Mouse (Mus musculus) liver, embryonic 12.5 days (tissue): ENCODE measurements around the gene Zfp82. TPM values are rescaled to one million over a fixed set of nuclear protein-coding genes. Genes with fewer than 3 reads are reported as not detected.

Experiments
- ATAC-seq: fragments of 200-750 bp; cut with Nextera tagmentation; 2 replicates; pipeline ENCODE4 v1.8.0; 2017; ENCODE audit warnings: moderate number of reproducible peaks, mild to moderate bottlenecking, moderate library complexity
- H3K27ac ChIP-seq: fragments of 300-500 bp; sonication (generic); 2 replicates; pipeline ENCODE4 v1.5.1; 2016; ENCODE audit warnings: mild to moderate bottlenecking
- H3K27me3 ChIP-seq: fragments of 300-500 bp; sonication (generic); replicated peaks from 2 replicates; pipeline ENCODE4 v1.6.1; 2016; ENCODE audit warnings: mild to moderate bottlenecking, moderate library complexity
- H3K36me3 ChIP-seq: fragments of 300-500 bp; sonication (generic); 2 replicates; pipeline ENCODE4 v1.6.1; 2016; ENCODE audit warnings: mild to moderate bottlenecking, moderate library complexity
- H3K4me1 ChIP-seq: fragments of 300-500 bp; sonication (generic); 2 replicates; pipeline ENCODE4 v1.6.1; 2016
- H3K4me2 ChIP-seq: fragments of 300-500 bp; sonication (generic); 2 replicates; pipeline ENCODE4 v1.6.1; 2016; ENCODE audit warnings: mild to moderate bottlenecking, moderate library complexity
- H3K4me3 ChIP-seq: fragments of 300-500 bp; sonication (generic); 2 replicates; pipeline ENCODE4 v1.5.1; 2016; ENCODE audit warnings: mild to moderate bottlenecking, moderate library complexity
- H3K9ac ChIP-seq: fragments of 300-500 bp; sonication (generic); 2 replicates; pipeline ENCODE4 v1.6.1; 2016; ENCODE audit warnings: mild to moderate bottlenecking, moderate library complexity
- H3K9me3 ChIP-seq: fragments of 300-500 bp; sonication (generic); replicated peaks from 2 replicates; pipeline ENCODE4 v1.6.1; 2016; ENCODE audit warnings: mild to moderate bottlenecking, moderate library complexity
- WGBS: fragments of 180-500 bp; shearing (Covaris S2); methylation state at CpG from one replicate; pipeline ENCODE4 v1.1.7; 2016; ENCODE audit not compliant: insufficient replicate concordance; 5-methylcytosine and 5-hydroxymethylcytosine counted together
- polyA plus RNA-seq: library from polyadenylated mRNA; unstranded; fragments of >200 nt; fragmentation: Nextera tagmentation; extraction: Ambion mirVana; gene quantifications from 2 replicates; pipeline ENCODE4 v1.2.1, GENCODE M21; 2016

Zfp82 gene
- polyA plus RNA-seq, 1 experiment from 2014 or later = 1.8 TPM

DNA sequence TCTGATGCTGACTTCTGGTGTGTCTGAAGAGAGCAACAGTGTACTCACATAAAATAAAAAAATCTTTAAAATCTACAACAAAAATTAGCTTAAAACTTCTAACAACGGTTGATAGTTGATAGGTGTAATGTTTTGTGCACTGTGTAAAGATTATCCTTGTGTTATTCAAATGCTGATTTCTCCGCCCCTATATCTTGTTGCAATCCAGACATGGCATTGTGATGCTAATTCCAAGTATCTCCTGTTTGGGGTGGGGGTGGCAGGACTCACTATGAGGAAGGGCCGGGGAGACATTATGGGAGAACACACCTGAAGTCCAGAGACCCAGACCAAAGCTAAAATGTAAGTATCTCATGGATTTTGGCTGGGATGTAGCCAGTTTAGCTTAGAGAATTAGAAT lies 41.3 kb downstream of the Zfp82 start:
- Histone ChIP-seq H3K4me1 (no peaks in the 10 kb centered on the region), H3K9ac (no peak overlapping the region), H3K4me3 (no peak overlapping the region), H3K27ac (no peak overlapping the region), H3K9me3 (no peaks in the 10 kb centered on the region), H3K27me3 (no peaks in the 10 kb centered on the region), H3K36me3 (peaks cover 14% of the 10 kb centered on the region; the same call in 1 of the 2 replicates), H3K4me2 (no peak overlapping the region)
- WGBS = 65% methylated on average over 3 of the region's 3 CpGs
- no peak for ATAC-seq

DNA sequence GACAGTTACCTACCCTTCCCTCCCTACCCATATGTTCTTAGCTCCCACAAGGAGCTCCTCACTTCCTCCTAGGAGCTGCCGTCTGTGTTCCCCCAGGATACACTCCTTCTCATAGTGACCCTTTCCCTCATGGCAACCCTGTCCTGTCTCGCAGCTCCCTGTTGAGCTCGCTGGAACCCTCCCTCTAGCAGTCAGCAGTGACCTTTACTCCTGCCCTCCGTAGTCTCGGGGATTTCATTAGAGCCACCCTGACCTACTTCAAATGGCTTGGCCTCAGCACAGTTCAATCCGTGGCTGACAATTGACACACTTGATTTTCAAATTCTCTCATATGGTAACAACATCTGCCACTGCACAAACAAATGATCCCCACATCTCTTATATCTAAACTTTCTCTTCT lies 42.0 kb downstream of the Zfp82 start:
- WGBS = 38% methylated on average over 6 of the region's 6 CpGs
- no peaks in the 10 kb centered on the region for H3K9me3 ChIP-seq
- no peak overlapping the region for H3K4me3 ChIP-seq
- ATAC-seq = no peak
- peaks cover 19% of the 10 kb centered on the region for H3K36me3 ChIP-seq
- no peak overlapping the region for H3K4me2 ChIP-seq
- no peak overlapping the region for H3K9ac ChIP-seq
- H3K27me3 ChIP-seq = no peaks in the 10 kb centered on the region
- H3K4me1 ChIP-seq = no peaks in the 10 kb centered on the region
- no peak overlapping the region for H3K27ac ChIP-seq

DNA sequence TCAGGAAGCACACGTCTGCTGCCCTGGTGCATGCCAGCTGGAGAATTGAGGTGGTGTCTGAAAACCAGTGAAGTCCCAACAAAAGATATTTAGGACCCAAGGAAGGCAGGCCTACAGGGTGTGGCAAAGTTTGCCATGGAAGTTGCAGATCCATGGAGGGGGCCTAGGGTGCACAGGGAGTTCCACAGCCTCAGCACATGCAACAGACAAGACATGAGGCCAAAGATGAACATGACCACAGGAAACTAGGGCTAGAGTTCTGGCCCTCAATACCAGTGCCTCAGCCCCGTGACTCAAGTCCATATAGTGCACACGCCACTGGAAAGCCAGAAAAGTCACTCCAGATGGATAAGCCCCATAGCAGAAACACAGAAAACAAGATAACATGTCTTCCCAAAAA lies 44.1 kb downstream of the Zfp82 start:
- no peaks in the 10 kb centered on the region for H3K27me3 ChIP-seq
- H3K9me3 ChIP-seq = no peaks in the 10 kb centered on the region
- ATAC-seq = no peak
- 72% methylated on average over 3 of the region's 3 CpGs for WGBS
- no peak overlapping the region for H3K4me2 ChIP-seq
- H3K4me3 ChIP-seq = no peak overlapping the region
- peaks cover 38% of the 10 kb centered on the region for H3K36me3 ChIP-seq
- H3K9ac ChIP-seq = no peak overlapping the region
- H3K27ac ChIP-seq = no peak overlapping the region
- H3K4me1 ChIP-seq = no peaks in the 10 kb centered on the region

DNA sequence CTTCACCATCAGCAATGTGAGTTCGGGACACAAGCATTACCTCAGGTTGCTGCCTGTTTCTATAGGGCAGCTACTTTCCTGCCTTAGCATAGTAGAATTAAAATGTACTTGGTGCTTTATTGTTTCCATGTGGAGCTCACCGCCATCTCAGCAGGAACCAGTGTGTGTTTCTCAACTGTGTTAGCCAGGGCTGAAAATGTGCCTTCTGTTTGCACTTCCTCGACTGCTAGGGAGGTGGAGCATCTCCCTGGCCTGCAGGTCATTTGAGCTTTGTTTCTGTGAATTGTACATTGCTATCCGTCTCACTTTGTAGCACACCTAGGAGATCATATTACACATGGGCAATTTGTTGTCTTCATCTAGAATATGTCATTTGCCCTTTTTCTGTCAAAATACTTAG lies 45.4 kb downstream of the Zfp82 start:
- H3K27ac ChIP-seq = no peak overlapping the region
- H3K27me3 ChIP-seq = no peaks in the 10 kb centered on the region
- H3K4me2 ChIP-seq = no peak overlapping the region
- ATAC-seq = no peak
- no peaks in the 10 kb centered on the region for H3K4me1 ChIP-seq
- 70% methylated on average over 4 of the region's 4 CpGs for WGBS
- H3K9me3 ChIP-seq = no peaks in the 10 kb centered on the region
- peaks cover 50% of the 10 kb centered on the region for H3K36me3 ChIP-seq
- no peak overlapping the region for H3K9ac ChIP-seq
- no peak overlapping the region for H3K4me3 ChIP-seq

DNA sequence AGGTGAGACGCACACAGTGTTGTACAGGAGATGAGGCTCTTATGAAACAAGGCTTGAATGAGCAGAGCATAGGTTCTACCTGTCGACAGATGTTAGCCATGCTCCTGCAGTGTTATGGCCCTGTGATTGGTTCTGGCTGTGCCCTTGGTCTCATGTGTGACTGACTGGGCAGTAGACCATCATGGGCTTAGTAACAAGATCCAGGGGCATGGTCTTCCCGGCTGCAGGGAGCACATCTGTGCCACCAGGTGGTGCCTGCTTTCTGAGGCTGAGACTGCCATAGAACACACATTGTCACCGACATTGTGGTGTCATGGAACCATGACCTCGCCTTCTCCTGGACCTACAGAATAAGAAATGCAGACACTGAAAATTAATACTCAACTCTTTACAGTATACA lies 47.3 kb downstream of the Zfp82 start:
- Histone ChIP-seq H3K27ac (no peak overlapping the region), H3K9ac (no peak overlapping the region), H3K27me3 (no peaks in the 10 kb centered on the region), H3K9me3 (no peaks in the 10 kb centered on the region), H3K4me3 (no peak overlapping the region), H3K4me1 (no peaks in the 10 kb centered on the region), H3K4me2 (no peak overlapping the region), H3K36me3 (peaks cover 69% of the 10 kb centered on the region)
- no peak for ATAC-seq
- 77% methylated on average over 5 of the region's 5 CpGs for WGBS

DNA sequence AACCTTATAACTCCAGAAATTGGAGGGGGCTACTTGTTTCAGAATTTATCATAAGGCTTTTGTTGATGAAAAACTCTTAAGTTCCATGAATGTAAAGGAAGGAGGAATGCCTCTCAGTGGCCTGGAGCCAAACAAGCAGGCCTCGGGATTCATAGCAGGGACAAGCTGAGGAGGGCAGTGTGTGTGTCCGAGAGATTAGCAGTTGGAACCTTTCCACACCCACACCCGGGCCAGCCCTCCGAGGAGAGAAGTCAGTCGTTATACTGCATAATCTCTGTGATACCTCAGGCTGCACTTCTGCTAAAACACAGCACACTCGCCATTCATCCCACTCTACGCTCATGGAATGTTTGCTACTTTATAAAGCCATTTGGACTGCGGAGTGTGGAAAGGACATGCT lies 48.9 kb downstream of the Zfp82 start:
- Histone ChIP-seq H3K27me3 (no peaks in the 10 kb centered on the region), H3K9me3 (no peaks in the 10 kb centered on the region), H3K36me3 (peaks cover 81% of the 10 kb centered on the region), H3K4me1 (no peaks in the 10 kb centered on the region), H3K27ac (no peak overlapping the region), H3K4me3 (no peak overlapping the region), H3K4me2 (no peak overlapping the region), H3K9ac (no peak overlapping the region)
- 70% methylated on average over 8 of the region's 8 CpGs for WGBS
- no peak for ATAC-seq

DNA sequence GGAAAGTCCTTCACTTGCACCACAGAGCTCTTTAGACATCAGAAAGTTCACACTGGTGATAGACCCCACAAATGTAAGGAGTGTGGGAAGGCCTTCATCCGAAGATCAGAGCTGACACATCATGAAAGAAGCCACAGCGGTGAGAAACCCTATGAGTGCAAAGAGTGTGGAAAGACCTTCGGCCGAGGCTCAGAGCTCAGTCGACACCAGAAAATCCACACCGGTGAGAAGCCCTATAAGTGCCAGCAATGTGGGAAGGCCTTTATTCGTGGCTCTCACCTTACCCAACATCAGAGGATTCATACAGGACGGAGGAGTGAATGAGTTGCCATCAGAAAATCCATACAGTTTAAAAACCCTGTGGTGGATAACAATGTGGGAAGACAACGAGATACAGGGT lies 49.4 kb downstream of the Zfp82 start:
- Histone ChIP-seq H3K36me3 (peaks cover 86% of the 10 kb centered on the region), H3K4me3 (no peak overlapping the region), H3K27ac (no peak overlapping the region), H3K27me3 (no peaks in the 10 kb centered on the region), H3K4me2 (no peak overlapping the region), H3K4me1 (no peaks in the 10 kb centered on the region), H3K9me3 (no peaks in the 10 kb centered on the region), H3K9ac (no peak overlapping the region)
- WGBS = 86% methylated on average over 9 of the region's 9 CpGs
- no peak for ATAC-seq

DNA sequence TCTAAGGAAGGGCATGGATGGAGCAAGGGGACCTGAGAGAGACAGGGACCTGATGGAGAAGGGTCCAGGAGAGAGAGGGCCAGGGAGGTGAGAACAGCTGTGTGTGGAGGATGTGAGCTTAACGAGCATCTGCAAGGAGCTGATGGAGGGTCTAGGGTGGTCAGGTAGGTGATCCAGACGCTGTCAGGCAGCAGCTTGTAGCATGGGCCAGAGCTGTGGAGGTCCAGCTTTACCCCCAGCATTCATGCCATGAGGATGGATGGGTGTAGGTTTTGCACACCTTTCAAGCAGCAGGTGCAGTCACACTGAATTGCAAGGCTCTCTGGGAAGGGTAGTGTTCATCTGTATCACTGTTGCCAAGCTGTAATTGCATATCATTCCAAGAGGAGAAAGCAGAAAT lies 53.2 kb downstream of the Zfp82 start:
- Histone ChIP-seq H3K27me3 (no peaks in the 10 kb centered on the region), H3K4me2 (no peak overlapping the region), H3K9ac (no peak overlapping the region), H3K4me1 (no peaks in the 10 kb centered on the region), H3K4me3 (no peak overlapping the region), H3K36me3 (peaks cover 94% of the 10 kb centered on the region), H3K9me3 (no peaks in the 10 kb centered on the region), H3K27ac (no peak overlapping the region)
- no peak for ATAC-seq
- 80% methylated on average over 2 of the region's 2 CpGs for WGBS

DNA sequence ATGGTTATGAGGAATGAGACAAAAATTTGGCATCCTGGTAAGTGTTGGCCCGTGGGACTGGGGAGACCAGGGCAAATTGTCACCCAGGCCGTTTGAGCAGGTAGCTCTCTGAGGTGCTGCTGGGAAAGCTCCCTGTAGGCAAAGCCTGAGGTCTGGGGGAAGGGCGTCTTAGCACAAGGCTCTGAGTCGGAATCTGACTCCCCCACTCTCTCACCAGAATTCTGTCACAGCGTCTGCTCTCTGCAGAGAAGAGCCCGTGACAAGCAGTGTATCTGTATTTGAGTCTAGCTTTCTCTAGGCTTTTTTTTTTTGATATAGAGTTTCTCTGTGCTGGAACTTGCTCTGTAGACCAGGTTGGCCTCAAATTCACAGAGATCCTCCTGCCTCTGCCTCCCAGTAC lies 55.5 kb downstream of the Zfp82 start:
- no peak overlapping the region for H3K9ac ChIP-seq
- no peak for ATAC-seq
- peaks cover 92% of the 10 kb centered on the region for H3K36me3 ChIP-seq
- H3K4me3 ChIP-seq = no peak overlapping the region
- no peaks in the 10 kb centered on the region for H3K4me1 ChIP-seq
- no peaks in the 10 kb centered on the region for H3K27me3 ChIP-seq
- 78% methylated on average over 6 of the region's 6 CpGs for WGBS
- H3K4me2 ChIP-seq = no peak overlapping the region
- no peak overlapping the region for H3K27ac ChIP-seq
- no peaks in the 10 kb centered on the region for H3K9me3 ChIP-seq

DNA sequence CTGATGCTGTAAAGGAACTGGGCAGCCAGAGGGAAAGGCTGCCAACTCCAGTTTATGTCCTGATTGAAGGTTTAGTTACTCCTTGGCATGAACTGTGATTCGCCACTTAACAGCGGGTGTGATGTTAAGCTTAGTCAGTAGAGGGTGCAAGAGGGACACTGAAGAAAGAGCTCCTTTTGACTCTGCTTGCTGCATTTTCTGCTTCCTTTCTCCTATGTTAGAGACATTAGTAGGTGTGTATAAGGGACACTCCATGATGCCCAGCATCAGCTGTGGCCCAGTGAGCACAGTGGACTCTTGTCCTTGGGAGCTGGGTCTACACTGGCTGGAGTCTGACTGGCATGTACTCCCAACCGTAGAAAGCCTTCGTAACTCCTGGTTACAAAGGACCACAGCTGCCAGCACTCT lies 59.7 kb downstream of the Zfp82 start:
- H3K4me1 ChIP-seq = no peaks in the 10 kb centered on the region
- H3K36me3 ChIP-seq = peaks cover 90% of the 10 kb centered on the region
- ATAC-seq = no peak; the same call in 1 of the 2 replicates
- no peak overlapping the region for H3K4me2 ChIP-seq
- H3K4me3 ChIP-seq = no peak overlapping the region
- WGBS = 86% methylated on average over 4 of the region's 4 CpGs
- no peak overlapping the region for H3K27ac ChIP-seq
- H3K9ac ChIP-seq = no peak overlapping the region
- no peaks in the 10 kb centered on the region for H3K9me3 ChIP-seq
- no peaks in the 10 kb centered on the region for H3K27me3 ChIP-seq

DNA sequence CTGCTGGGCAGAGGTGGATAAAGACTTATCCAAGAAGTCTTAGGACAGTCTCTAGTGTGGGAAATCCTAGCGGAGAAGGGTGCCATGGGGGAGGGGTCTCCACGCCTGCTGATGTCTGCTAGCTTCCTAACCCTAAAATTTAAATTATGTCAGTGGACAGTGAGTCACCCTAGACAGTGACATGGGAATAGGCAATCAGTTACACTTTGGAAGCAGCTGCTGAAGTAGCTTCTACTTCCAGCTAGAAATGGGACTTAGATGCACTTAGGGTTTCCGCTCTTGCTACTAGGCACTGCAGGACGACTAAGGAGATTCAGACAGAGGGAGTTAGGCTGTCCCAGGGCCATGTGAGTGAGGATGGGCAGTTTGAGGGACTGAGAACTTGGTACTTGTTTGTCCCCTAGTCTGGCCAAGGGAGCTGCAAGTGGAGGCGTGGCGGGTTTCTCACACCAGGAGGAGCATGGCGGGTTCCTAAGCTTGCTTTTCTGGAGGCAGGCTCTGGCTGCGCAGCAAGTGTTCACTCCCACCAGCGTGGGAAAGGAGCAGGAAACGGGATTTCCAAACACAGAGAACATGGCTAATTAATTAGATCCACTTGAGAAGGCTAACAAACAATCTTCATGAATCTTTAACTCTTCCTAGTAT lies 62.0 kb downstream of the Zfp82 start:
- no peak overlapping the region for H3K27ac ChIP-seq
- H3K4me1 ChIP-seq = no peaks in the 10 kb centered on the region
- H3K9me3 ChIP-seq = no peaks in the 10 kb centered on the region
- H3K9ac ChIP-seq = no peak overlapping the region
- ATAC-seq = no peak
- WGBS = 81% methylated on average over 10 of the region's 10 CpGs
- H3K4me3 ChIP-seq = no peak overlapping the region
- H3K4me2 ChIP-seq = no peak overlapping the region
- peaks cover 88% of the 10 kb centered on the region for H3K36me3 ChIP-seq
- H3K27me3 ChIP-seq = no peaks in the 10 kb centered on the region

DNA sequence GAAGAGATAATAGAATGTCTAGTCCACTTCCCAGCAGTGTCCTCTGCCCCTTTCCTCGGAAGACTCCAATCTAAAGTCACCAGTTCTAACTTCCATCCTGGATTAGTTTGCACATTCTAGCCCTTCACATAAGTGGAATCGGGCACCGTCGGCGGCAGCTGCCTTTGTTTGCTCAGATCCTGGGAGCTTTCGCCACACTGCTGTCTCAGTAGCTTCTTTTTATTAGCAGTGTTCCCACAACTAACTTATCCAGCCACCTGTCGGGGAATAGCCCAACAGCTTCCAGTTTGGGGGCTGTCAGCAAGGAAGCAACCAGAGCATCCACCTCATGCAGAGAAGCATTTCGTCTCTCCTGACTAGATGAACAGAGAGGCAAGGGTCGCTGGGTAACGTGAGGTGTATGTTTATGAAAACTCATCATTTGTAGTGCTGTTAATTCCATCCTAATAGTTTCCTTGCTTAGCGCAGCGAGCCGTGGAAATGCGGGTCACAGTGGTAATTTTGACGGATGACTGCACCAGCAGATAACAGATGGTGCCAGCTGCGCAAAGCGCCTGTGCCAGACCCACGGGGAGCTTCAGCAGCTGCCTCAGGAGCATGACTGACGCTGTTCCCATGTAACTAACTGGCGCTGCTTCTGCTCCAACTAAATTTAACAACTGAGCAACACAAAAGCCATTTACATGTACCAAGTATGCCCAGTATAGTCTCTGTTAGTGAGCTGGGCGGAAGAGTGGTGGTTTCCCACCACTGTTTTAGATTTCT lies 63.2 kb downstream of the Zfp82 start:
- Histone ChIP-seq H3K27ac (no peak overlapping the region), H3K4me2 (no peak overlapping the region), H3K4me1 (no peaks in the 10 kb centered on the region), H3K4me3 (no peak overlapping the region), H3K27me3 (no peaks in the 10 kb centered on the region), H3K9me3 (no peaks in the 10 kb centered on the region), H3K36me3 (peaks cover 85% of the 10 kb centered on the region), H3K9ac (no peak overlapping the region)
- 77% methylated on average over 21 of the region's 21 CpGs for WGBS
- no peak for ATAC-seq
